Mouse (Mus musculus) right cerebral cortex, postnatal 25 days (tissue): ENCODE data around the gene H6pd.

Source experiments
- DNase-seq: peaks from one replicate; pipeline ENCODE4 v3.0.0; 2022

The H6pd gene

GRCm38 (mm10) chr4:149941067-149941755, 67.6 kb downstream of the H6pd start:
- no peak for DNase-seq

GRCm38 (mm10) chr4:149938701-149939100, 70.1 kb downstream of the H6pd start:
- no peak for DNase-seq

- no peak for DNase-seq
Observed at GRCm38 (mm10) chr4:149936921-149937320, 71.9 kb downstream of the H6pd start.

DNA sequence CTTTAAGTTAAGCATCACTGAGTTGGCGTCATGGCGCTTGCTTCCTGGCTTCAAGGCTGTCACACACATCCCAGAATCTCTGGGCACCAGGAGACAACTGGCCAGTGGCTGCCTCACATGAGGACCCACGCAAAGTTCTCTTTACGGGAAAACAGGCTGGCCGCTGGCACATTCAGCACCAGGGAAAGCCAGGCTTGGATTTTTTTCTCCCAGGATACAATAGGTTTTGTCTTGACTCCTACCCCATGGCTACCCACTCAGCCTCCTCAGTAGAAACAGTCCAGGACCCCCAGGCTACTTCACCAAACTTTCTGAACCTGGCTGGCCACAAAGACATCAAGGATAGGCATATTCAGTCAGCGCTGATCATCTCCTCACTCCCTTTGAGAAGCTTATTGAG, 73.4 kb downstream of the H6pd start:
- no peak for DNase-seq

DNA sequence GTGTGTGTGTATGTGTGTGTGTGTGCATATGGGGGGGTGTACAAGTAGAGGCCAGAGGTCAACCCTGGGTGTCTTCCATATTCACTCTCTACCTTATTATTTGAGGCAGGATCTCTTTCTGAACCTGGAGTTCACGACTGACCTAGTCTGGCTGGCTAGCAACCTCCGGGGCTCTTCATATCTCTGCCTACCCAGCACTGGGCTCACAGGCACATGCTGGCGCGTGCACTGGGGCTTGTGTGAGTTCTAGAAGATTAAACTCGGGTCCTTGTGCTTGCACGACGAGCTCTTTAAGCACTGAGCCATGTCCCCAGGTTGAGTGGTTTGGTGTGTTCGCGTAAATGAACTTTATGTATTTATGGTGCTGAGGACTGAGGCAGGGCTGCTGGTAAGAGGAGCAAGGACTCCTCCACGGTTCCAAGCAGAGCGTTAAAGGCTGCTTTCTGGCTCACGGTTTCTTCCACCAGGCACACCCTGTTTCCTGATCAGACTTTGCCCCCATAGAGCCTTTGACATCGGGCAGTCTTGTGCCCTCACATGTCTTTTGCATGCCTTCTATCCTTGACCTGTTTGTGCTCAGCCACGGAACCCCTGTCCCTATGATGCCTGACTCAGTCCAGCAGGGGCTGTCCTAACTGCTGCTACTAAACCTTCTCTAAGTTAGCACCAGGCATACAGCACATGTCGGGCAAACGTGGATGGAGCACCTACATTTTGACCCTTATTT, 75.1 kb downstream of the H6pd start:
- no peak for DNase-seq

DNA sequence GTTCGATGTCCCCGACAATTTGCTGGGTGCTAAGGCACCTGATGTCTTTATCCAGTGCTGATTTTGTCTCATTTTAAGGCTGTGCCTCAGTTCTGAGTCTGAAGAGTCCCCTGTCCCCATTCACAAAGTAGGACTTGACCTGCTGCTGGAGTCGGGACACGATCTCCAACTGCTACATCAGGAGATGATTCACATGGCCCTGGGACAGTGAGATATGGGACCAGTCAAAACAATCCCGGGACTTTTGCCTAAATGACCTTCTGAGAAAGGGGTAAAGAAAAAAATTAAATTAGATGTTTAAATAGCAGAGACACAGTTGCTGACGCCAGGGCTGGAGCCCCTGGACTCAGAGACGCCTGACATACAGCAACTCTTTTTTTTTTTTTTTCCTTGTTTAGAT, 75.8 kb downstream of the H6pd start:
- DNase-seq: no peak

DNA sequence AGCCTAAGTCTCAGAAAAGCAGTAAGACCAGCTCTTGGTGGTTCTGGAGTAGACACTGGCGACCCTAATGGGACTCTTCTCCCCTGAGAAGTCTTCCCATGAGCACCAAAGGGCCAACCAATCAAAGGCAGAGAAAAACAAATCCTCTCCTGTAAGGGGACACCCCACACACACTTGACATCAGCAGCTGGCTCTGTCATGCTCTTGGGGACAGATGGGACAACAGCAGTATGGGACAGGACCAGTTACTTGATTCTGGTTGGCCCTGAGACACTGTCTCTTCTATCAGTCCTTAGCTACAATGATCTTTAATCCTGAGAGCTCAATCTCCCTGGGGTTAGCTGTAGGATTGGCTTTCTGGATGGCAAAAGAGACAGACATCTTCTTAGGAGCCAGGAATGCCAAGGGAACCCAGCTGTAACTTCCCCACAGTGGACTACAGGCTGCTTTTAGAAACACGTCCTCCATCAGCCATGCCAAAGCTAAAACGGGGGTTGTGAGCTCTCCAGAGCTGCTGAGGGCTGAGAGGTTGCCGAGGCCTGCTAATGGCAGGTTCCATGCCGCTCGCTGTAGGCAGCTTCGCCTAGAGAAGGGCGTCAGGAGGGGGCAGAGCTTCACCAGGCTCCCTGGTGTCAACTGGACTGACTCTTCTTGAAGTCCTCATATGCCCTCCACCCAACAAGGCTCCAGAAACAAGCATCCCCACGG, 76.6 kb downstream of the H6pd start:
- no peak for DNase-seq

GRCm38 (mm10) chr4:149930755-149931154, 78.1 kb downstream of the H6pd start:
- DNase-seq: no peak
